Mouse (Mus musculus) brain, embryonic 14.5 days (tissue): Measurements from ENCODE around the gene Pbsn.

Experiments
- CTCF ChIP-seq: fragments of 200-500 bp; IDR thresholded peaks from 2 replicates; pipeline ENCODE4 v1.5.1; 2012; ENCODE audit warnings: inconsistent platforms, mild to moderate bottlenecking, moderate library complexity, borderline replicate concordance; ENCODE audit not compliant: insufficient read depth, insufficient read length; ENCODE audit errors: extremely low read depth
- POLR2A ChIP-seq: fragments of 200-500 bp; IDR thresholded peaks from 2 replicates; pipeline ENCODE4 v1.6.1; 2012; ENCODE audit warnings: mild to moderate bottlenecking, inconsistent platforms, borderline replicate concordance; ENCODE audit not compliant: poor library complexity, insufficient read depth, insufficient read length, severe bottlenecking; ENCODE audit errors: extremely low read depth

- TF ChIP-seq POLR2A (no peak), CTCF (no peak)
Measured at GRCm38 (mm10) chrX:77788675-77789074, 64.7 kb downstream of the Pbsn start.
